Mouse (Mus musculus) brown adipose tissue, adult 24 weeks (tissue): Measurements from ENCODE around the gene Prr19. TPM values are rescaled to one million over a fixed set of nuclear protein-coding genes. Genes with fewer than 3 reads are reported as not detected.
"Not testable (repeated sequence)": the region's sequence is repeated elsewhere in the genome, so short reads cannot be mapped to it uniquely, and the experiment has no call there.

ENCODE experiments used
- H3K27ac ChIP-seq: fragments of 200-500 bp; replicated peaks from 2 replicates; pipeline ENCODE4 v1.5.1; 2012; ENCODE audit warnings: low read depth, mild to moderate bottlenecking, low read length
- H3K4me1 ChIP-seq: fragments of 200-500 bp; 2 replicates; pipeline ENCODE4 v1.6.1; 2012; ENCODE audit warnings: low read length, mixed read lengths; ENCODE audit not compliant: control insufficient read depth, insufficient read depth, insufficient read length
- H3K4me3 ChIP-seq: fragments of 200-500 bp; 2 replicates; pipeline ENCODE4 v1.5.1; 2012; ENCODE audit warnings: low read depth, mild to moderate bottlenecking, low read length, moderate library complexity; ENCODE audit not compliant: insufficient read depth
- polyA plus RNA-seq: library from polyadenylated mRNA; stranded (reverse); fragments of >200 nt; gene quantifications from 2 replicates; pipeline ENCODE4 v1.2.4, GENCODE M21; 2012; ENCODE audit not compliant: missing spikeins, insufficient read depth, insufficient read length

Prr19 gene
- polyA plus RNA-seq, 1 experiment: not detected

DNA sequence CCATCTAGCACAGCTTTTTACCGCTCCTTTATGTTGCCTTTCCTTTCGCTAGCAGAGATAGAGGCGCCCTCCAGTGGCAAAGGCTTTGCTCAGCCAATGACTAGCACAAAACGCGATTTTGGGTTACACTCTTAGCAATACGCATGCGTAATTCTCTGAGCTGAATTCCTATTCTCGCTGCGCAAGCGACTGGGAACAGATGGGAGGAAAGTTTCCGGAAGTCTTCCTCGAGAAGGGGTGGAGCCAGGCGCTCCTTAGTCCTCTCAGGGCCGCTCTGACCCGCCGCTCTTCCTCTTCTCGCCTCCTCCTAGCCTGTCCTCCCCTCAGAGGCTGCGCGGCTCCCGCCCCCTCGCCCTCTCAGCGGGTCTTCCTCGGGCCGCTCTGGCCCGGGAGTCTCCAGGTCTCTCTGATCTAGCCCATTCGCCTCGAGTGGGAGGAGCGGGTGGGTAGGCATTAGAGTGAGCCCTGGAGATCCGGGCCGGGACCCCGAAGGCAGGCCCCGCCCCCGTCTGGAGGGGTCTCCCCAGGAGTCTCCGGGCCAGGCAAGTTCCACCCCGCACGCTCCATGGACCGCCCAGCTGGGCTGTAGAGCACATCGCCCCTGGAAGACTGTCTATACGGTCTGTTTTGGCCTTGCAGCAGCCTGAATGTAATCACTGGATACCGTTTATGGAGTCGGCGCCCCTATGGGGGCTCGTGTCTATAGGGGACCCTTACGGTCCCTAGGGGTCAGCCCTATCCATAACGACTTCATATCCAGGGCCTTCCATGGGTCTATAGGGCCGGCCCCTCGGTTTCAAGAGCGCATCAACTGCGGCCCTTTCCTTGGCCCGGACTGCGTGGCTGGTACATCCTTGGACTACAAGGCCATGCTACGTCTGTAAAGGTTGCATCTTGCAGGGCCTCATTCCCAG lies 15.6 kb downstream of the Prr19 start, which contains the start of gene Megf8:
Megf8 (plus strand) TSS at position 633 of the 914 bp plus-strand sequence.
- Histone ChIP-seq H3K27ac (peak within 1 kb of the TSS; percentile 27; the same call in 1 of the 2 replicates), H3K4me3 (peak within 1 kb of the TSS; percentile 66), H3K4me1 (peaks cover 10% of the 10 kb centered on the region)

DNA sequence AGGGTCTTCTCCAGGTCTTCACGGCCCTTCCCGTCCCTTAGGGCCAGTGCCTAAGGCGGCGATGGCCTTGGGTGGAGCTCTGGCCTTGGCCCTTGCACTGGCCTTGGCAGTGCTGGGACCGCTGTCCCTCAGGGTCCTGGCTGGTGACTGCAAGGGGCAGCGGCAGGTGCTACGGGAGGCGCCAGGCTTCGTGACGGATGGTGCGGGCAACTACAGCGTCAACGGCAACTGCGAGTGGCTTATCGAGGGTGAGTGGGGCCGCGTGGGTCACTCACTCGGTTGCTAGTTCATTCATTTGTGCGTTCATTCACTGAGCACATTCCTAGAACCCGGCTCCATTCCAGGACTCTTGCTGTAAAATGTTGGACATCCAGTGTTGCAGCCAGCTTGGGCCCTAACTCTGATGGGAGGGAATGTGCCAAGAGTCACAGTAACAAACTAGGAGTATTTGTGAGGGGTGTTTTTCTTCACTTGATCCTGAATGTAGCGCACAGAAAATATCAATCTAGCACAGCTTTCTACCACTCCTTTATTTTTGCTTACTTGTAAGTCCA lies 16.3 kb downstream of the Prr19 start:
- H3K27ac ChIP-seq: no peak overlapping the region
- peak overlapping the region; percentile 66 for H3K4me3 ChIP-seq
- H3K4me1 ChIP-seq: peaks cover 12% of the 10 kb centered on the region

DNA sequence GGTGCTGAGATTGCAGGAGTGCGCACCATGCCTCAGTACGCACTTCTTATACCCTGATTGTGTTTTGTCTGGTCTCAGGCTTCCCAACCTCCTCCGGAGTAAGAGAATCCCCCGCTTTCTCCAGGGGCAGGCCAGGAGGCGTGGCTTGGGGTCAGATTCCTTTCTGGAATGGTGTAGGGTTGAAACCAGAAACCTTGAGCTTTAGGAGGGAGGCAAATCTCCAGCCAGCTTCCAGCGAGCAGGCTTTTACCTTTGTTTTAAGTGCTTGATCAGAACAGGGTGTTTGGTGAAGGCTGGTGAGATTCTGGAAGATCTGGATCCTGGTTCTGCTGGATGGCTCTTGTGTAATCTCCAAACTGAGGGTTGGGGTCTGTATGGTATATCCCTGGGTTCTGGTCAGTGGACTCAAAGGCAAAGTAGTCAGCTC lies 20.9 kb downstream of the Prr19 start:
- Histone ChIP-seq H3K4me1 (peaks cover 12% of the 10 kb centered on the region), H3K4me3 (no peak overlapping the region), H3K27ac (no peak overlapping the region)

DNA sequence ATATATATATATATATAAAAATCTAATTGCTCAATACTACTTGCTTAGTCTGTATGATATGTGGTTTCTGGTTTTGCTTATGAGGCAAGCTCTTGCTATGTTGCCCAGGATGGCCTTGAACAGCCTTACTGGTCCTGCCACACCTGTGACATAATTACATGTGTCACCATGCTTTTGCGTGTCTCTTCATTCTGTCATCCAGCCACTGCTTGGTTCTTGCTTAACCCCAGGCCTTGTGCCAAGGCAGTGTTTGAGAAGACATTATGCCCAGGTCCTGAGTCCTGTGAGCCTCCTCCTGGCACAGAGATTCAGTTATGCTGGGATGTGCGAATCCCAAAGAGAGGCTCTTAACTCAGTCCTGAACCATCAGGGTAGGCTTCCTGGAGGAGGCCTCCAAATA lies 22.0 kb downstream of the Prr19 start:
- H3K4me1 ChIP-seq: peaks cover 6% of the 10 kb centered on the region; the same call in 1 of the 2 replicates
- H3K4me3 ChIP-seq: no peak overlapping the region
- no peak overlapping the region for H3K27ac ChIP-seq

DNA sequence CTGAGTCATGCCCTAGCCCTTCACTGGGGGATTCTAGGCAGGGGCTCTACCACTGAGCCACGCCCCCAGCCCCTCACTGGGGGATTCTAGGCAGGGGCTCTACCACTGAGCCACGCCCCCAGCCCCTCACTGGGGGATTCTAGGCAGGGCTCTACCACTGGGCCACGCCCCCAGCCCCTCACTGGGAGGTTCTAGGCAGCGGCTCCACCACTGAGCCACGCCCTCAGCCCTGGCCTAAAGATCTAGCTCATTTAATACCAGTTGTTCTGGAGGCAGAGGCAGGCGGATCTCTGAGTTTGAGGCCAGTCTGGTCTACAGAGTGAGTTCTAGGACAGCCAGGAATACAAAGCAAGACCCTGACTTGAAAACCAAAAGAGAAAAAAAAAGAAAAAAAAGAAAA lies 24.2 kb downstream of the Prr19 start:
- H3K27ac ChIP-seq, H3K4me3 ChIP-seq, H3K4me1 ChIP-seq: not testable (repeated sequence)

DNA sequence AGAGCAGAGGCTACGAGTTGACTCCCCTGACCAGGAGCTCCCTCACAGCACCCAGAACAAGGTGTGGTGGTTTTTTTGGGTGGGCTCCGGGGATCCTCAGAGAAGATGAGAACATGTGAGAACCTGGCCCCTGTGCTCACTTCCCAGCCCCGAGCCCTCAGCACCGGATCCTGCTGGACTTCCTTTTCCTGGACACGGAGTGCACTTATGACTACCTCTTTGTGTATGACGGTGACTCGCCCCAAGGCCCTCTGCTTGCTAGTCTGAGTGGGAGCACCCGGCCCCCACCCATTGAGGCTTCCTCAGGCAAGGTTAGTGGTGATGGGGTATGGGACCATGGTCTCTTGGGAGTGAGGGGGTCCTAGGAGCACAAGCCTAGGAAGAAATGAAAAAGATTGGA lies 25.0 kb downstream of the Prr19 start:
- Histone ChIP-seq H3K4me3 (peak overlapping the region; percentile 39), H3K27ac (peak overlapping the region; percentile 74), H3K4me1 (peaks cover 6% of the 10 kb centered on the region; the same call in 1 of the 2 replicates)

DNA sequence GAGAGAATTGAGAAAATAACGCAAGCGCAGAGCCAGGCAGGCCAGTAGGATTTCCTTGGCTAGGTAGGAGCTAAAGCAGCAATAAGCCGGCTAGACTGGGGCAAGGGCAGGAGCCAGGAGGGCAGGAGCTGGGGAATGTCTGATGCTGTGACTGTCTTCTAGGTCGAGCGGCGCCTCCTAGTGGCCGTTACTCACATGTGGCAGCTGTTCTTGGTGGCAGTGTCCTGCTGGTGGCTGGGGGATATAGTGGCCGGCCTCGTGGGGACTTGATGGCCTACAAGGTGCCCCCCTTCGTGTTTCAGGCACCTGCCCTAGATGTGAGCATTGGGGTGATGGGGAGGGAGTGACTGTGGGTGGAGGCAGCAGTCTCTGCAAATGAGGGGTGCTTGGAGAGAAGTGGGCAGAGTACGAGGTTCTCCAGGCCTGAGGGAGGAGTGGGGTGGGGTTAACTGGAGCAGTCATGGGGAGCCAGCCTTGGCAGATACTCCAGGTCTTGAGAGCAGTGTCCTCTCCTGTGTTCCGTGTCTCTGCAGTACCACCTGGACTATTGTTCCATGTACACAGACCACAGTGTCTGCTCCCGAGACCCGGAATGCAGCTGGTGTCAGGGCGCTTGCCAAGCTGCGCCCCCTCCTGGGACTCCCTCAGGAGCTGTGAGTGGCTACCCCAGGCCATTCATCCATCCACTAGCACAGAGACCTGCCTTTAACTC lies 32.5 kb downstream of the Prr19 start:
- Histone ChIP-seq H3K4me3 (no peak overlapping the region), H3K4me1 (no peaks in the 10 kb centered on the region), H3K27ac (no peak overlapping the region)

DNA sequence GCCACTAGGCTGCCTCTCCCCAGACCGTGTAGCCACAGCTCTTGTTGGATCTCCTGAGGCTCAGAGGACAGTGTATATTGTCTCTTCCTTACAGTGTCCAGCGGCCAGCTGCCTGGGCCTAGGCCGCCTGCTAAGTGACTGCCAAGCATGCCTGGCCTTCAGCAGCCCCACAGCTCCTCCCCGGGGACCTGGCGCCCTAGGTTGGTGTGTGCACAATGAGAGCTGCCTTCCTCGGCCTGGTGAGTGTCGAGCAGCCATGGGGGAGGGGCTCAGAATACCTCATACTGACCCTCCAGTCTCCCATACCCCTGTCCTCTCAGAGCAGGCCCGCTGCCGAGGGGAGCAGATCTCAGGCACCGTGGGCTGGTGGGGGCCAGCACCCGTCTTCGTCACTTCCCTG lies 33.3 kb downstream of the Prr19 start:
- Histone ChIP-seq H3K27ac (no peak overlapping the region), H3K4me1 (no peaks in the 10 kb centered on the region), H3K4me3 (no peak overlapping the region)

DNA sequence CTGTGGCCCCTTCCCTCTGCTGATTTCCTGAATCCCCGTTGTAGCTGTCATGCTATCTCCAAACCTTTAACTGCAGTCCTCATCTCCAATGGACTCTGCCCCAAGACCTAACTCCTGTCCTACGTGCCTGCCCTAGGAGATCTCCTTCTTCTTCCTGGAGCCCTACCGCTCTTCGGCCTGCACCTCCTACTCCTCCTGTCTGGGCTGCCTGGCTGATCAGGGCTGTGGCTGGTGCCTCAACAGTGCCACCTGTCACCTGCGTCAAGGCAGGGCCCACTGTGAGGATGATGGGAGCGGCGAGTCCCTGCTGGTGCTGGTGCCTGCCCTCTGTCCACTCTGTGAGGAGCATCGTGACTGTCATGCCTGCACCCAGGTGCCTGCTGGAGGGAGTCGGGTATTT lies 38.1 kb downstream of the Prr19 start:
- Histone ChIP-seq H3K4me1 (no peaks in the 10 kb centered on the region), H3K4me3 (no peak overlapping the region), H3K27ac (no peak overlapping the region)

DNA sequence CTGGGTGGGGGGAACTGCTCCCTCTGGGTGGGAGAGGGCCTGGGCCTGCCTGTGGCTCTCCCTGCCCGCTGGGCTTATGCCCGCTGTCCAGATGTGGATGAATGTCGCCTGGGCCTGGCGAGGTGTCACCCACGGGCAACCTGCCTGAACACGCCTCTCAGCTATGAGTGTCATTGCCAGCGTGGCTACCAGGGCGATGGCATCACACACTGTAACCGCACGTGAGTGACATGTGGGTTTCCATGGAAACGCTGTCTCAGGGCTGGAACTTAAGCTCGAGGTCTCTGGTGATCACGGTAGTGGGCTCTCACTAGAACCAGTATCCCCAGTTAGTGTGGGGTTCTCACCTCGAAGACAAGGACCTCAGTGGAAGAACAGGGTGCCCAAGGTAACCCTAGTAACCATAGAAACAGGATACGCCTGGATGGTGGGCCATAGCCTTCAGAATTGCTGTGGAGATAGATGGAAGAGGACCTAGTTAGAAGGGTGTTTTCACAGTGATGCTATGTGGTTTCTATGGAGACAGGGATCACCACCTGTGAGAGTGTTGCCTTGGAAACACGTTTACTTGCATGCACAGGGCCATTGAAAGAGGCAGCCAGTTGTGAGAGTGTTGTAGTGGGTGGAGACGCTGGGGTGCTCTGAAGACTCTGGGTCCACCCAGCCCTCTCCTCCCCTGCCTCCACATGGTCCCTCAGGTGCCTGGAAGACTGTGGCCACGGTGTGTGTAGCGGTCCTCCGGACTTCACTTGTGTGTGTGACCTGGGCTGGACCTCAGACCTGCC lies 40.0 kb downstream of the Prr19 start:
- no peak overlapping the region for H3K4me3 ChIP-seq
- H3K4me1 ChIP-seq: no peaks in the 10 kb centered on the region
- H3K27ac ChIP-seq: no peak overlapping the region

DNA sequence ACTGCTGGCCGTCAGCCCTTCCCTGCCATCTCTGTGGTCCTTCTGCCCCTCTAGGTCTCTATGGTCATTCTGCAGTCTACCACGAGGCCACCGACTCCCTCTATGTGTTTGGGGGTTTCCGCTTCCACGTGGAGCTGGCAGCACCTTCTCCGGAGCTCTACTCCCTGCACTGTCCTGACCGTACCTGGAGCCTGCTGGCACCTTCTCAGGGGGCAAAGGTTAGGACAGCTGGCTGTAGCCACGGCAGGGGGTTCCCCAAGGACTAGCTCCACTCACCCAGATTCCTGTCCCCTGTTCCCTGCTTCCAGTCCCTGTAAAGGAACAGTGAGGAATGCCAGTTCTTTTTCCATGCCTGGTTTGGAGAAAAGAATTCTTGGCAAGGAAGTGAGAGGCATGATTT lies 47.6 kb downstream of the Prr19 start:
- H3K27ac ChIP-seq: no peak overlapping the region

More for the DNA sequence above, 47.6 kb downstream of the Prr19 start:
- no peaks in the 10 kb centered on the region for H3K4me1 ChIP-seq
- H3K4me3 ChIP-seq: no peak overlapping the region

Other genes with a start within 250 kb of the Prr19 start
- gene Grik5, start 229.1 kb upstream of the Prr19 start, polyA plus RNA-seq: 2.8 and 3.5 TPM in 2 replicates
- gene Zfp574, start 228.8 kb upstream of the Prr19 start, polyA plus RNA-seq: 5.9 and 7.6 TPM in 2 replicates
- 0.52 and 0.79 TPM in 2 replicates for gene Pou2f2, start 121.7 kb upstream of the Prr19 start, polyA plus RNA-seq
- 6.1 and 10.0 TPM in 2 replicates for gene Dedd2, start 80.8 kb upstream of the Prr19 start, polyA plus RNA-seq
- gene Zfp526, start 80.0 kb upstream of the Prr19 start, polyA plus RNA-seq: 1.9 and 2.6 TPM in 2 replicates
- gene Gsk3a, start 63.6 kb upstream of the Prr19 start, polyA plus RNA-seq: 85.4 and 96.9 TPM in 2 replicates
- gene Erf, start 50.6 kb upstream of the Prr19 start, polyA plus RNA-seq: 7.1 and 7.4 TPM in 2 replicates
- 25.2 and 31.3 TPM in 2 replicates for gene Cic, start 33.7 kb upstream of the Prr19 start, polyA plus RNA-seq
- 1.6 and 4.8 TPM in 2 replicates for gene Pafah1b3, start 3.4 kb upstream of the Prr19 start, polyA plus RNA-seq
- gene Tmem145, start 4.7 kb downstream of the Prr19 start, polyA plus RNA-seq: not detected in 2 replicates
- gene Megf8, start 15.8 kb downstream of the Prr19 start, polyA plus RNA-seq: 12.7 and 14.3 TPM in 2 replicates
- gene Cnfn, start 68.3 kb downstream of the Prr19 start, polyA plus RNA-seq: not detected in 2 replicates
- 1,111 and 1,189 TPM in 2 replicates for gene Lipe, start 97.3 kb downstream of the Prr19 start, polyA plus RNA-seq
- not detected in 2 replicates for gene Cxcl17, start 111.5 kb downstream of the Prr19 start, polyA plus RNA-seq
- 4.3 and 8.3 TPM in 2 replicates for gene Ceacam1, start 176.2 kb downstream of the Prr19 start, polyA plus RNA-seq
- gene Ceacam2, start 238.4 kb downstream of the Prr19 start, polyA plus RNA-seq: not detected in 2 replicates